22 mouse cellular contexts compared by ENCODE assay signal in the genomic region with DNA sequence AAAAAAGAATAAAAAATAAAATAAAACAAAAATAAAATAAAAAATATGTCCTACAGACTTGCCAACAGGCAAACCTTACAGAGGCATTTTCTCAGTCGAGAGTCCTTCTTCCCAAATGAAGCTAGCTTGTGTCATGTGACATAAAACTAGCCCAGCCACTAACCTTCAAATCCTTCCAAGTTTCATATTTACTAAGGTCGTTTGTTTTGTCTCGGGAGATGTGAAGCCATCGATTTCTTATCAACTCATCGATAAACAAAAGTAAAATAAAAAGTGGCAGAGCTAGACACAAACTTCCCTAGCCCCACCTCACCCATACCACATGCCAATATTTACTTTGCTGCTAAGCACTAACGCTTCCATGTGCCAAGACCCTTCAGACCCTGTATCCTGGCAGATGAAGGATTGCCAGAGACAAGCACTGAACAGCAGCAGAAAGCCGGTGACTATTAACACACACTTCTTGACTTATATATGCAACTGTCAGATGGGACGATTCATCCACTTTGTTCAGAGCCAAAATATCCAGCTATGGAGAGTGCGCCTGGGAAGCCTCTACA.
DNase-seq lines count a peak whose midpoint lies in the region; ATAC-seq lines count a peak whose summit lies in the region.
"Had no signal": no experiment of that assay in that cellular context is flagged by ENCODE, and none has a peak within 500 bp of the region (broad histone marks: within the 10 kb centered on the region; RNA-seq: fewer than 3 reads in every experiment).

No protein-coding gene starts in this region.

- intact Hi-C loops in heart, postnatal 10 days (cut with DNase I) = no loop called here
- intact Hi-C loops in left cerebral cortex, postnatal 14 days (cut with DNase I) = no loop called here

- no peak for ATAC-seq in lung, embryonic 15.5 days (ENCODE audit: borderline replicate concordance, extremely low read depth, low FRiP score, low TSS enrichment)
- no peak for ATAC-seq in stomach, embryonic 16.5 days (ENCODE audit: insufficient read depth, low FRiP score)
- ATAC-seq: forebrain, embryonic 14.5 days; hindbrain, embryonic 16.5 days had no signal

- no peaks in the 10 kb centered on the region for H3K9me3 ChIP-seq in lung, embryonic 15.5 days
- no peaks in the 10 kb centered on the region for H3K9me3 ChIP-seq in stomach, embryonic 16.5 days (replicated peaks; ENCODE audit: control insufficient read depth, low read length)
- H3K9me3 ChIP-seq: embryonic facial prominence, embryonic 15.5 days; forebrain, embryonic 10.5 days; heart, embryonic 10.5 days; heart, embryonic 15.5 days had no signal

- H3K4me1 ChIP-seq in lung, embryonic 15.5 days = peaks cover 39% of the 10 kb centered on the region
- H3K4me1 ChIP-seq in stomach, embryonic 16.5 days (ENCODE audit: control insufficient read depth, insufficient read depth, low read length) = peaks cover 19% of the 10 kb centered on the region

- 13% methylated on average over 9 of the region's 9 CpGs for WGBS in lung, embryonic 15.5 days
- 25% methylated on average over 9 of the region's 9 CpGs for WGBS in stomach, embryonic 16.5 days

- H3K4me2 ChIP-seq in lung, embryonic 15.5 days = peak overlapping the region; percentile 25; the same call in 1 of the 2 replicates
- no peak overlapping the region; the same call in 1 of the 2 replicates for H3K4me2 ChIP-seq in stomach, embryonic 16.5 days (ENCODE audit: low read depth, low read length)
- H3K4me2 ChIP-seq: embryonic facial prominence, embryonic 15.5 days; heart, embryonic 15.5 days had no signal

- no peak overlapping the region for H3K9ac ChIP-seq in lung, embryonic 15.5 days
- H3K9ac ChIP-seq in stomach, embryonic 16.5 days (ENCODE audit: low read length) = no peak overlapping the region
- H3K9ac ChIP-seq: embryonic facial prominence, embryonic 15.5 days; heart, embryonic 15.5 days had no signal

- H3K36me3 ChIP-seq in lung, embryonic 15.5 days = no peaks in the 10 kb centered on the region
- H3K36me3 ChIP-seq in stomach, embryonic 16.5 days (ENCODE audit: control insufficient read depth, insufficient read depth, low read length) = no peaks in the 10 kb centered on the region
- H3K36me3 ChIP-seq: embryonic facial prominence, embryonic 15.5 days; forebrain, embryonic 10.5 days; heart, embryonic 10.5 days; heart, embryonic 15.5 days; hindbrain, embryonic 10.5 days had no signal

- no peak overlapping the region for H3K4me3 ChIP-seq in lung, embryonic 15.5 days
- H3K4me3 ChIP-seq in stomach, embryonic 16.5 days (replicated peaks; ENCODE audit: low read length) = no peak overlapping the region
- H3K4me3 ChIP-seq: embryonic facial prominence, embryonic 15.5 days; erythroblast, embryonic 14.5 days; forebrain, embryonic 10.5 days; heart, embryonic 10.5 days; heart, embryonic 15.5 days; hindbrain, embryonic 10.5 days had no signal

- no peaks in the 10 kb centered on the region for H3K27me3 ChIP-seq in lung, embryonic 15.5 days
- no peaks in the 10 kb centered on the region for H3K27me3 ChIP-seq in stomach, embryonic 16.5 days (ENCODE audit: control insufficient read depth, insufficient read depth, low read length)
- H3K27me3 ChIP-seq: embryonic facial prominence, embryonic 15.5 days; heart, embryonic 15.5 days had no signal

- DNase-seq in heart, adult 11 months = peak; percentile 88
- no peak for DNase-seq in heart, postnatal 10 days
- DNase-seq in lung, postnatal 14 days = peak; percentile 55
- DNase-seq in spleen, adult 12 weeks (ENCODE audit: low spot score) = no peak
- no peak for DNase-seq in kidney, adult 18-20 months
- no peak for DNase-seq in left cerebral cortex, postnatal 14 days (ENCODE audit: low spot score in 2 of 2)
- DNase-seq: adrenal gland, postnatal 10 days; cerebellum, adult 11 months; cerebellum, adult 8-10 months; cerebellum, postnatal 14 days; embryo, embryonic 11 days; gastrocnemius, postnatal 10 days had no signal

- no peak overlapping the region for H3K27ac ChIP-seq in lung, embryonic 15.5 days
- H3K27ac ChIP-seq in stomach, embryonic 16.5 days (ENCODE audit: low read length) = 0 out of 2 replicates have a peak overlapping the region, but pooled peaks have one; percentile 10
- H3K27ac ChIP-seq: embryonic facial prominence, embryonic 15.5 days; forebrain, embryonic 10.5 days; heart, embryonic 10.5 days; heart, embryonic 15.5 days; hindbrain, embryonic 10.5 days had no signal

Comparison
In these comparisons a context has a peak if more than half of its experiments do, and no peak if none do; other contexts are left out.
1. DNase-seq: peak in heart, adult 11 months (single experiment) and lung, postnatal 14 days (single experiment); none in heart, postnatal 10 days (0 of 2), spleen, adult 12 weeks (single experiment), kidney, adult 18-20 months (single experiment) and left cerebral cortex, postnatal 14 days (0 of 2).